Mouse (Mus musculus) liver, adult 2 months (tissue): Measurements from ENCODE around the gene Lmbr1l.
A peak's percentile ranks its signal among the peaks of the same experiment; 100 is the strongest.

ENCODE experiments used
- CTCF ChIP-seq: fragments of 200-500 bp; IDR thresholded peaks from 2 replicates; pipeline ENCODE4 v1.5.1; 2011; ENCODE audit warnings: low read depth, low read length, control low read depth
- POLR2A ChIP-seq: fragments of 200-500 bp; IDR thresholded peaks from 2 replicates; pipeline ENCODE4 v1.6.1; 2011; ENCODE audit warnings: low read length, control low read depth; ENCODE audit not compliant: insufficient read depth; ENCODE audit errors: extremely low read depth

DNA sequence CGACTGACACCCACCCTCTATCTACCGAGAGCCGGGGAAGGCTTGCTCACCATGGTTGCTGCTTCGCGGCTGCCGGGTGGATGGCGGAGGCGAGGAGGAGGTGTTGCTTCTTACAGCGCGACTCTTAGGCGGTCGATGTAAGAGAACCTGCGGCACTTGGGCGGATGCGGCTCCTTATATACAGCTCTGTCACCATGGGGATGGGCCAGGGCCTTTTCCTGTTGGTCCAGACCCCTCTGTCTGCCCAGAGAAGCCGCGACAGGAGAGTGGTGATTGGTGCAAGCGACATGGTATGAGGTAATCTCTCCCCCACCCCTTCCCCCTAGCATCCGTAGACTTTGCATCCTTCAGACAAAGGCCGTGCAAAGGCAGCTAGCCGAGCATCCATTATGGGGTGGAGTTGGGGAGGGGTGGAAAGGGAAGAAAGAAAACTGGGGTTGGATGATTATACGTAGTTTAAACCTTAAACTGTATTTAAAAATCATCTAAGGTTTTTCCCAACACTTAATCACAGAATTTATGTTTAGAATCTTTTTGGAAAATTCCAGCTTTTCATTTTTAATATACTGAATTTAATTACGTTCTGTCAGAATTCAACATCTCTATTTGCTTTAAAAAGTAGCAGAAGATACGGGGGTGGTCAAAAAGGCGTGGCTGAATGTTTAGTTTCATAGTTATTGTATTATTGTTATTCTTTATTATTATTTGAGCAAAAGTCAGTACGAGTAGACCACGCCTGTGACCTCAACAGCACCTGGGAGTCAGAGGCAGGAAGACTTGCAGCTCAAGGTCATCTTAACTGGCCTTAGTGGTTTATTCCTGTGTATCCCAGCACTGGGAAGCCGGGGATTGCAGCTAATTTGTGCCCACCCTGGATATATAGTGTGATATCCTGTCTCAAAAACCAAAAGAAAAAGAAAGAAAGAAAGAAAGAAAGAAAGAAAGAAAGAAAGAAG is 35.6 kb upstream of the Lmbr1l start, which contains the start of the genes Gm49450 and Tuba1a:
- TF ChIP-seq CTCF = no peak
- TF ChIP-seq POLR2A = peak; percentile 62
